In the genomic region with DNA sequence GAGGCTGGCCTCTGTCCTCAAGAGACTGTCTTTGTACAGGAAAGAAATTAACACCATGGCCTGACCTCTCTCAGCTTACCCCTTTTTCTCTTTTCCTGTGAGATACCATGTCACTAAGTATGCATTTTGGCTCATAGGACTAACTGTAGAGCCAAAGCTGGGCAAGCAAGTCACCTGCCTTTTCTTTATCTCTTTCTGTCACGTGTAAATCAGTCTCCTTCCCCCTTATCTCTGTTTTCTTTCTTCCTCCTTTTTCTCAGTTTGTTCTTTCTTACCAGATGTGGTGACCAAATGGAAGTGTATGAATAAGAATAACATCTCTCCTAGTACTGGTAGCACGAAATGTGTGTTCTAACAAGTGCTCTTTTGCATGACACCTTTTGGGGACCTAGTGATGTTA, we compare ENCODE assay signal across 25 mouse cellular contexts. TPM values are rescaled to one million over a fixed set of nuclear protein-coding genes. Genes with fewer than 3 reads are reported as not detected.
DNase-seq lines count a peak whose midpoint lies in the region; ATAC-seq and TF ChIP-seq lines count a peak whose summit lies in the region.
"Had no signal": no experiment of that assay in that cellular context is flagged by ENCODE, and none has a peak within 500 bp of the region (broad histone marks: within the 10 kb centered on the region; RNA-seq: fewer than 3 reads in every experiment).

No protein-coding gene starts in this region.

- H3K36me3 ChIP-seq in G1E (replicated peaks) (peaks cover 50% of the 10 kb centered on the region), MEL (ENCODE audit: control insufficient read depth in 1 of 2, insufficient read depth in 2 of 2, low read length in 2 of 2) (peaks cover 8 to 46% of the 10 kb centered on the region in 2 experiments)
- H3K36me3 ChIP-seq in kidney, embryonic 16.5 days (ENCODE audit: insufficient read depth, low read length): peaks cover 36% of the 10 kb centered on the region

- no peak for TF ChIP-seq POLR2A in MEL (IDR thresholded peaks at IDR 0.05; ENCODE audit: control insufficient read depth in 1 of 2, insufficient read depth in 1 of 2, low read depth in 1 of 2, low read length in 2 of 2, poor library complexity in 1 of 2)

- peak; percentile 78 to 83 for TF ChIP-seq EP300 in MEL (IDR thresholded peaks at IDR 0.05; ENCODE audit: low read depth in 1 of 2, low read length in 2 of 2)

- TF ChIP-seq RAD21 in MEL (IDR thresholded peaks at IDR 0.05; ENCODE audit: low read depth, low read length): no peak

- no peaks in the 10 kb centered on the region for H3K79me2 ChIP-seq in MEL (ENCODE audit: control insufficient read depth, insufficient read depth, low read length, poor library complexity)

- 85% methylated on average over 2 of the region's 2 CpGs for WGBS in kidney, embryonic 16.5 days

- H3K9me3 ChIP-seq in G1E (replicated peaks) (no peaks in the 10 kb centered on the region), MEL (replicated peaks; ENCODE audit: insufficient read depth, low read length) (no peaks in the 10 kb centered on the region)
- no peaks in the 10 kb centered on the region for H3K9me3 ChIP-seq in kidney, embryonic 16.5 days (ENCODE audit: low read length)

- H3K4me3 ChIP-seq in G1E (ENCODE audit: low read depth, low read length) (no peak overlapping the region; the same call in 1 of the 2 replicates), MEL (ENCODE audit: control insufficient read depth in 1 of 2, insufficient read depth in 1 of 2, low read depth in 2 of 2, low read length in 2 of 2) (no peak overlapping the region)
- no peak overlapping the region for H3K4me3 ChIP-seq in kidney, embryonic 16.5 days (ENCODE audit: low read length)

- no peak overlapping the region for H3K9ac ChIP-seq in MEL (ENCODE audit: control insufficient read depth, low read depth, low read length, poor library complexity, severe bottlenecking)
- no peak overlapping the region for H3K9ac ChIP-seq in kidney, embryonic 16.5 days (replicated peaks; ENCODE audit: low read length)

- peaks cover 58% of the 10 kb centered on the region for H3K4me1 ChIP-seq in G1E (ENCODE audit: insufficient read depth, low read depth, low read length)
- peaks cover 12 to 28% of the 10 kb centered on the region in 2 experiments for H3K4me1 ChIP-seq in MEL (ENCODE audit: control insufficient read depth in 1 of 2, insufficient read depth in 2 of 2, low read length in 2 of 2)
- no peaks in the 10 kb centered on the region for H3K4me1 ChIP-seq in kidney, embryonic 16.5 days (ENCODE audit: insufficient read depth, low read length)

- ATAC-seq in G1E (ENCODE audit: extremely low read depth, insufficient number of reproducible peaks, low FRiP score, poor library complexity, severe bottlenecking): peak; percentile 43
- ATAC-seq in kidney, embryonic 16.5 days (ENCODE audit: low FRiP score, low TSS enrichment): no peak
- no peak for ATAC-seq in erythroblast, adult 5-6 weeks (replicated peaks; ENCODE audit: low FRiP score, poor library complexity, severe bottlenecking)
- ATAC-seq: activated CD4-positive, CD25-positive, alpha-beta regulatory T cell, adult 4 months; CD4-positive, CD25-positive, alpha-beta regulatory T cell, adult 4 months; Patski had no signal

- no peak for TF ChIP-seq CTCF in G1E (IDR thresholded peaks at IDR 0.05; ENCODE audit: low read depth, low read length)
- no peak for TF ChIP-seq CTCF in MEL (IDR thresholded peaks at IDR 0.05 in 2 of 3, conservative IDR thresholded peaks at IDR 0.05 in 1 of 3; ENCODE audit: control insufficient read depth in 1 of 3, insufficient read depth in 1 of 3, low read depth in 2 of 3, low read length in 3 of 3, poor library complexity in 1 of 3, severe bottlenecking in 1 of 3)

- H3K27me3 ChIP-seq in G1E (ENCODE audit: insufficient read depth, low read length) (no peaks in the 10 kb centered on the region), MEL (ENCODE audit: control insufficient read depth in 1 of 2, insufficient read depth in 2 of 2, low read length in 2 of 2) (no peaks in the 10 kb centered on the region)
- H3K27me3 ChIP-seq in kidney, embryonic 16.5 days (ENCODE audit: insufficient read depth, low read length): no peaks in the 10 kb centered on the region
- H3K27me3 ChIP-seq: CH12.LX, Patski had no signal

- DNase-seq in heart, adult 11 months: peak; percentile 10
- no peak for DNase-seq in heart, postnatal 4 days
- DNase-seq in G1E (ENCODE audit: low spot score) (no peak), MEL (ENCODE audit: low read depth, low spot score) (peak; percentile 27)
- DNase-seq: adrenal gland, adult 2 months; adrenal gland, adult 8-10 months; adrenal gland, postnatal 10 days; adrenal gland, postnatal 14 days; adrenal gland, postnatal 25 days; adrenal gland, postnatal 36 days; B cell, adult 2 months; cerebellum, adult 11 months; cerebellum, adult 11-12 months; cerebellum, adult 18-20 months; cerebellum, adult 2 months; cerebellum, adult 8-10 months had no signal

- H3K4me2 ChIP-seq in kidney, embryonic 16.5 days (replicated peaks; ENCODE audit: low read depth, low read length): no peak overlapping the region

- peak overlapping the region; percentile 79 for H3K27ac ChIP-seq in MEL (ENCODE audit: control insufficient read depth, low read depth, low read length)
- H3K27ac ChIP-seq in kidney, embryonic 16.5 days (ENCODE audit: low read length): no peak overlapping the region

TF ChIP-seq in MEL, 35 proteins besides CTCF, POLR2A, EP300 and RAD21 (continues in another document):
- TF ChIP-seq ETS1 (IDR thresholded peaks at IDR 0.05; ENCODE audit: low read depth, low read length) (peak; percentile 80), SIN3A (IDR thresholded peaks at IDR 0.05; ENCODE audit: low read length) (peak; percentile 66), ZMIZ1 (IDR thresholded peaks at IDR 0.05; ENCODE audit: low read depth, low read length) (no peak), ELF1 (IDR thresholded peaks at IDR 0.05; ENCODE audit: low read depth, low read length) (0 out of 2 replicates have a peak, but pooled peaks have one; percentile 10), MAX (IDR thresholded peaks at IDR 0.05; ENCODE audit: low read length) (peak; percentile 68; the same call in 1 of the 2 replicates), RCOR1 (IDR thresholded peaks at IDR 0.05; ENCODE audit: low read depth, low read length) (peak; percentile 90), MXI1 (IDR thresholded peaks at IDR 0.05; ENCODE audit: low read depth, low read length) (peak; percentile 78), MEF2A (IDR thresholded peaks at IDR 0.05; ENCODE audit: extremely low read depth, insufficient replicate concordance, low read depth, low read length, poor library complexity, severe bottlenecking) (0 out of 2 replicates have a peak, but pooled peaks have one; percentile 13), TAL1 (IDR thresholded peaks at IDR 0.05; ENCODE audit: low read length) (0 out of 2 replicates have a peak, but pooled peaks have one; percentile 19), USF2 (IDR thresholded peaks at IDR 0.05; ENCODE audit: borderline replicate concordance in 1 of 2, insufficient read depth in 1 of 2, low read depth in 1 of 2, low read length in 2 of 2) (0 out of 4 replicates have a peak, but pooled peaks of 1 of the 2 experiments have one; percentile 47)

RNA-seq across cellular contexts. Expression of a gene that starts 15.4 kb away (rescaled TPM):
- total RNA-seq in heart, postnatal 4 days (2021): not detected
- total RNA-seq in G1E (2014; fragmentation: Nextera tagmentation) (not detected in 2 replicates), G1E (2017) (0.12 and 0.60 TPM in 2 replicates), MEL (2012; rRNA removed) (not detected in 2 replicates)
- polyA plus RNA-seq in G1E (2012) (not detected in 2 replicates), MEL (2012; ENCODE audit: insufficient read depth in 1 of 2, insufficient read length in 2 of 2, low read depth in 1 of 2, low replicate concordance in 2 of 2, missing spikeins in 1 of 2) (under 1 TPM in 1 of 2 experiments, not detected in 1; 0.06 TPM)
- polyA plus RNA-seq in kidney, embryonic 16.5 days (2015; fragmentation: Nextera tagmentation; extraction: Ambion mirVana): not detected in 2 replicates
- not detected in 2 replicates for total RNA-seq in erythroblast, adult 5-6 weeks (2015; ENCODE audit: low replicate concordance)
- total RNA-seq in erythroblast, adult 5-6 weeks (2017; ENCODE audit: low replicate concordance): 0.70 TPM in 1 of 2 replicates, not detected in the other
- total RNA-seq: adrenal gland, postnatal 14 days; adrenal gland, postnatal 25 days; adrenal gland, postnatal 4 days; ES-E14 had no signal
- polyA plus RNA-seq: activated CD4-positive, CD25-positive, alpha-beta regulatory T cell, adult 4 months; C2C12; CD4-positive, CD25-positive, alpha-beta regulatory T cell, adult 4 months; cerebellum, adult 2 months; Patski had no signal

RNA-seq across cellular contexts. Expression of a gene that starts 34.6 kb away (rescaled TPM):
- 1 to 10 TPM; 8.0 to 8.7 TPM for total RNA-seq in heart, postnatal 4 days (2021)
- total RNA-seq in G1E (2014; fragmentation: Nextera tagmentation) (9.7 and 10.8 TPM in 2 replicates), G1E (2017) (33.9 and 35.2 TPM in 2 replicates), MEL (2012; rRNA removed) (13.0 and 14.7 TPM in 2 replicates)
- polyA plus RNA-seq in G1E (2012) (0.21 and 0.39 TPM in 2 replicates), MEL (2012; ENCODE audit: insufficient read depth in 1 of 2, insufficient read length in 2 of 2, low read depth in 1 of 2, low replicate concordance in 2 of 2, missing spikeins in 1 of 2) (100 to 1,000 TPM in 1 of 2 experiments, 10 to 100 TPM in 1; 23.7 to 239 TPM)
- polyA plus RNA-seq in kidney, embryonic 16.5 days (2015; fragmentation: Nextera tagmentation; extraction: Ambion mirVana): 30.0 and 30.7 TPM in 2 replicates
- total RNA-seq in erythroblast, adult 5-6 weeks (2015; ENCODE audit: low replicate concordance): 0.96 and 15.7 TPM in 2 replicates
- 3.7 and 8.1 TPM in 2 replicates for total RNA-seq in erythroblast, adult 5-6 weeks (2017; ENCODE audit: low replicate concordance)
- total RNA-seq: CH12.LX had no signal

RNA-seq across cellular contexts. Expression of a gene that starts 45.8 kb away (rescaled TPM):
- 10 to 100 TPM; 90.4 to 97.4 TPM for total RNA-seq in heart, postnatal 4 days (2021)
- 62.7 and 101 TPM in 2 replicates for total RNA-seq in G1E (2014; fragmentation: Nextera tagmentation)
- 101 and 104 TPM in 2 replicates for total RNA-seq in G1E (2017)
- polyA plus RNA-seq in G1E (2012): 47.0 and 50.2 TPM in 2 replicates
- total RNA-seq in MEL (2012; rRNA removed): 32.3 and 36.9 TPM in 2 replicates
- 10 to 100 TPM in 1 of 2 experiments, not detected in 1; 53.7 TPM for polyA plus RNA-seq in MEL (2012; ENCODE audit: insufficient read depth in 1 of 2, insufficient read length in 2 of 2, low read depth in 1 of 2, low replicate concordance in 2 of 2, missing spikeins in 1 of 2)
- polyA plus RNA-seq in kidney, embryonic 16.5 days (2015; fragmentation: Nextera tagmentation; extraction: Ambion mirVana): 38.3 and 44.6 TPM in 2 replicates
- 73.6 and 103 TPM in 2 replicates for total RNA-seq in erythroblast, adult 5-6 weeks (2015; ENCODE audit: low replicate concordance)
- total RNA-seq in erythroblast, adult 5-6 weeks (2017; ENCODE audit: low replicate concordance): 164 and 198 TPM in 2 replicates

RNA-seq across cellular contexts. Expression of a gene that starts 52.8 kb away (rescaled TPM):
- 10 to 100 TPM; 34.7 to 35.6 TPM for total RNA-seq in heart, postnatal 4 days (2021)
- total RNA-seq in G1E (2014; fragmentation: Nextera tagmentation): 86.3 and 126 TPM in 2 replicates
- 27.3 and 32.6 TPM in 2 replicates for total RNA-seq in G1E (2017)
- 3.9 and 5.0 TPM in 2 replicates for polyA plus RNA-seq in G1E (2012)
- 8.1 and 8.9 TPM in 2 replicates for total RNA-seq in MEL (2012; rRNA removed)
- polyA plus RNA-seq in MEL (2012; ENCODE audit: insufficient read depth in 1 of 2, insufficient read length in 2 of 2, low read depth in 1 of 2, low replicate concordance in 2 of 2, missing spikeins in 1 of 2): 10 to 100 TPM; 11.0 to 51.2 TPM
- polyA plus RNA-seq in kidney, embryonic 16.5 days (2015; fragmentation: Nextera tagmentation; extraction: Ambion mirVana): 23.2 and 23.5 TPM in 2 replicates
- total RNA-seq in erythroblast, adult 5-6 weeks (2015; ENCODE audit: low replicate concordance): 52.1 and 72.9 TPM in 2 replicates
- total RNA-seq in erythroblast, adult 5-6 weeks (2017; ENCODE audit: low replicate concordance): 58.9 and 66.2 TPM in 2 replicates

Comparison
In these comparisons a context has a peak if more than half of its experiments do, and no peak if none do; other contexts are left out.
1. DNase-seq: peak in heart, adult 11 months (single experiment) and MEL (single experiment); none in heart, postnatal 4 days (single experiment) and G1E (single experiment).